Mouse (Mus musculus) cerebellum, postnatal 14 days (tissue): ENCODE results near the gene Smug1.

Experiments
- DNase-seq, 2 experiments: peaks; one replicate each; pipeline ENCODE4 v3.0.0; 2021; ENCODE audit warnings: mixed read lengths in 2 of 2

The Smug1 gene

GRCm38 (mm10) chr15:103167042-103167615 is at the start of gene Smug1:
Smug1 (minus strand) TSS chr15:103167092.
- no peak for DNase-seq

DNA sequence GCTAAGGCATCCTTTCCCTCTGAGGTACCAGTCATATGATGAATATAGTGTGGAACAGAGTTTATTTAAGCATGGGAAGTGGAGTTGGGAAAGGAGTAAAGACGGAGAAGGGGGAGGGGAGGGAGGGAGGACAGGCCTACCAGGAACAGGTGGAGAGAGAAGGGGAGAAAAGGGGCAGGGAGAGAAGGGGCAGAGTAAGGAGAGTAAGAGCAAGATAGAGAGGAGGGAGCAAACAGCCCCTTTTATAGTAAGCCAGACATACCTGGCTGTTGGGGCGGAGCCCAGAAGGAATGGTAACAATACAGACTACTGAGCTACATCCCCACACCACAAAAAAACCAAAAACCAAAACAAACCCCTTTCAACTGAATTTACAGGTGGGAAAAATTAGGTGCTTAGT is 49.2 kb upstream of the Smug1 start:
- DNase-seq = no peak

DNA sequence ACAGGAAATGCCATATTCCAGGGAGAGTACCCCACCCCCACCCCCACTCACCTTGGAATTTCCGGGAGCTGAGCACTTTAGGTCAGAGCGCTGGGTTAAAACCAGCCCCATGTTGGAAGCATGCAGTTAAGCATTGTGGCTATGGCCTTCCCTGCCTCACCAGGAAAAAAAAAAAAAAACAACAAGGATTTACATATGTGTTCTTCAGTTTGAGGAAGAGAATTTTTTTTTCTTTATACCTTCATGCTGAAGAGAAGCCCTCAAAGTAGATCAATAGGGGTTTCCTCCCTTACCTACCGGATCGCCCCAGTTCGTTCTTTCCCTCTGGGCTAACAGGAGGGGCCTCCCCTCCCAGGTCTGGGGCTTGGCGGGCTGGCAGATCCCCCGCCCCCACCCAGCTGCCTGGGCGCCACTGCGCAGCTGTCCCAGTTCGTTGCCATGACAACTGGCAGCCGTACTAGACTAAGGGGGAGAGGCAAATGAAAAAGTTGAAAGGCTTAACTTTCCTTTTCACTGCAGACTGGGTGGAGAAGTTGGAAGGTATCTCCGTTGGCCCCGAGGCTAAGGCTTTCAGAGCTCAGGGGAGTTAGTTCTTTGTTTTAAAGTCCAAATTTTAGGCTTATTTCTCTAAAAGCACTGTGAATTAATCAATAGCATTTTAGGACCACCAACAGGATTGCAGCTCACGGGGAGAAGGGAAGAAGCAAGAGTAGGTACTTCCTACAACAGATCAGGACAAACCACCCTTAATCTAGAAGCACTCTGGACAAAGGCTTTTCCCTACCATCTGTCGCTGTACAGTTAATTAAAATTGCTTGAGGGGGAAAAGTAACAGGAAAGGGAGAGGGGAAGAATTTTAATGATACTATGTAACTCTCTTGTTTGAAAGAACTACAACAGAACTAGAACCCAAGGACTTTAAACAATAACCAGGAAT is 48.3 kb upstream of the Smug1 start:
- peak; percentile 72 to 80 for DNase-seq

DNA sequence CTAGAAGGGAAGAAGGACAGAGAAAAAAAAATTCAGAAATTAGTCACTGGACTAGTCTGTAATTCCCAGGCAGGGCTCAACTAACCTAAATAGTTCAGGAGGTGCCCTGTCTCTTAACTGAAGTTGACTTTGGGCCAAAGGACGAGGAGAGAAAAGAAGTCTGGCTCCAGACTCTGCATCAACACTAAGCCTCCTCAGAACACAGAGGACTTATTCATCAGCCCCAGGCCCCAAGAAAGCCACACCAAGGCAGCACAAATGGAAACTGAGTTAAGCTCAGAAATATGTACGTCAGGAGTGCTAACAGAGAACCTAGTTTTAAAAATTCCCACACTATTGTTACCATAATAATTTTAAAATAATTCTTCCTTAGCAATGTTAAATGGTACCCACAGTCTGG is 47.3 kb upstream of the Smug1 start:
- DNase-seq = no peak

GRCm38 (mm10) chr15:103205156-103205555 is 38.3 kb upstream of the Smug1 start:
- DNase-seq = no peak

GRCm38 (mm10) chr15:103202088-103202793 is 35.3 kb upstream of the Smug1 start:
- no peak for DNase-seq

GRCm38 (mm10) chr15:103197785-103198184 is 30.9 kb upstream of the Smug1 start:
- DNase-seq = no peak

DNA sequence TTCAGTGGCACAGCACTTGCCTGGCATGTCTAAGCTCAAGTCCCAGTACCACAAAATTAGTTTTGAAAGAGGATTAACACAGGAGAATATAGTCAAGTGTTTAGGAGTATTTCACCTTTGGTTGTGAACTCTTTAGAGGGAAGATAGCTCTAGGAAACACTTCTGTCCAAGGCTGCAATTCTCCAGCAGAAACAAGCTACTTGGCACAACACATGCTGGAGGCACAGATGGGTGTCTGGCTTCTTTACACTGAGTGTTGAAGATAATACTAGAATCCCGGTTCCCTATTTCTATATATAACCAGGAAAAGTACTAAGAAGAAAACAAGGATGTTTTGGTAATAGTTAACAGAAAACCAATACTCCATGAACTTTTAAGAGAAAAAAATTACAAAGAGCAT is 29.9 kb upstream of the Smug1 start:
- no peak for DNase-seq

DNA sequence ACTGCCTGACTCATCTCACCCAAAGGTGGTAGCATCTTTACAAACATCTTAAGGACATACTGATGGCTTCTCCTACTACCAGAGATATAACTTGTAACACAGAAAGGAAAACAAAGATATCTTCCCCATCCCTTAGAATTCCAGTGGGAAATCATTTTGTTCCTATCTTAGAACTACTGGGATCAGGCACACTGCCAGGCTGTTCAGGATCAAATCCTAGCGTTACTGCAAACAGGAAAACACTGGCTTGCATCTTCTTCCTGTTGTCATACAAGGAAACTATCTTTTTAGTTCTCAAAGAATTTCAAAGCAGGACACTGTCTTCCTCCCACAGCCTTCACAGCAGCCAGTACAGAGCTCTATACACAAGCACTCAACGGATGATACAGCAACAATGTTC is 26.7 kb upstream of the Smug1 start:
- no peak for DNase-seq

- DNase-seq = peak; percentile 67 to 85
These were observed 23.9 kb upstream of the Smug1 start for GRCm38 (mm10) chr15:103190531-103191462.

- DNase-seq = no peak
These were observed 23.2 kb upstream of the Smug1 start for GRCm38 (mm10) chr15:103190083-103190482.

DNA sequence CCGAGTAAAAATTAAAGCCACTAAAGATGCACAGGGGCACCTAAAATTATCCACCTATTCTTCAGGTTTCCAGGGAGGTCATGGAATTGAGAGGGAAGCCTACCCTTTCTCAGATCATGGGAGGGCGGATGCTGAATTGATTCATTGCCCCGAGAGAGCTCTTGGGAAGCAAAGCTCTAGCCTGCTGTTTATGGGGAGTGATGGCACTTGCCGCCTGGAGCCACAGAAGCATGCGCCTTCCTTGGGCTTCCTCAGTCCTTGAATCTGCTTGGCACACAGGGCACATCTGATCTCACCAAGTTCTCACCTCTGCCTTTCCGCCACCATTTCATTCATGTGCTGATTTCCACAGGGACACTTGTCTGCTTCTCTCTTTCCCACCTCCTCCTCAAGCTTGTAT is 20.9 kb upstream of the Smug1 start:
- no peak for DNase-seq

DNA sequence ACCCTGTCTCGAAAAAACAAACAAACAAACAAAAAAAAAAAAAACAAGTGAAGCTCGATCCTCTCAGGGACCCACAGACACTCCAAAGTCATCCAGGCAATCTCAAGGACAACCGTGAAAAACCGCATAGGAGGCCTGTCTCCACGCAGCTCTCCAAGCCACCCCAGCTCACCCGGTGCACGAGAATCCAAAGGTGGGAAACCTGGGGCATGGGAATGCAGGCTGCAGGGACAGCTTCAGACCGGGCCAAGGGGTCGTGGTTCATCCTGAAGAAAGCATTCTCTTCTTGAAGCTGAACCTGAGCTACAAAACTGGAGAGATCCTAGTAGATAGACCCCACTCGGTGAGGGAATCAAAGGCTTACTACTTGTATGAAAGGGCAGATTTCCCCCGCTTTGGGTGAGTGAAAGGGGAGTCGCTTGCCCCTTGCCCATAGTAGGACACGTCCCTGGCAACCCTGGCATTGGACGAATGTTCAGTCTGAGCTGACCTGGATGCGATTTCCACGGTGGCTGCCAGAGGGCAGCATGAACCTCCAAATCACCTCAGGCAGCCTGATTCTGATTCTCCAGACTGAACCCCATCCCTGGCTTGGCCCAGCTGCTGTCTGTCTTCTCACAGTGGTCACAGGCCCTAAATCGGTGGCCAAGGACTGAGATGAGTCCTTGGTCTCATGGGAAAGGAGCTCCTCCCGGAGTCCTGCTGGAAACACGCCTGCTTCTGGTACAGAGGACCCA is 18.7 kb upstream of the Smug1 start:
- peak; percentile 81 to 84 for DNase-seq

DNA sequence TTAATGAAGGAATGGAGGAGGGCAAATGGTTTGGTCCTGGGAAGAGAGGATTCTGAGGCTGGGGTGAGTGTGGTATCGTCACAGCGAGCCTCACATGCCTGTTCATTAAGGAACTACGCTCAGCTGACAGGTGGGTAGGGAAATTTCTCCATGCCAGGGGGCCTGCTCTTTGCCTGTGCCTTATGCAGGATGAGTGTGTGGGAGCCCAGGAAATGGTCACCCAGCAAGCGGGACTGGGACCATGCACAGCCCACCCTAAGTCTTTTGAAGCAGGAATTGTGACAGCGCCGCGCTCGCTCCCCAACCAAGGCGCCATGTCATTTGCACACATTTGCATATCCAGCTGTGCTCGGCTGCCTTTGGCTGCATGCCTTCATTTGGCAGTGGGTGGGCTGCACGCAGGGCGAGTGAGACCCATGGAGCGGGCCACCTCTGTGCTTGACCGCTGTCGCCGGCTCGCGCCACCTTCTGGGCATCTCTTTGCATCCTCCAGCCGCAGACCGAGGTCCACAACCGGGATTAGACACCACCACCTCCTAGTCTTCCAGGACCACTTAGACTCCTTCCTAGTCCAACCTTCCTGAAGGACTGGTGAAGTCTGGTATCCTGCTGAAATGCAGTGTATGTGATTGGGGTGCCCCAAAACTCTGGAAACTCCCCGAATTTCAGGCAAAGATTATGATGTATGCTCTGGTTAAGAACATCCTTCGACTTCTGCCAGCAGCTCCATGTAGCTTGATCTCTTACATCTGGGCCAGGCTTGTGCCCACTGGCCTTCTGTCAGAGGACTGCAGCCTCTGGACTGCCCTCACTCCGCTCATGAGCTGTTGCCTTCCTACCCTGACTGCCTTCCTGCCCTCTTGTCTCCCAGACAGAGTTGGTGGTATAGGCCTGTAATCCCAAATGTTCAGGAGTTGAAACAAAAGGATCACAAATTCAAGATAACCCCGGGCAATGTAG is 17.0 kb upstream of the Smug1 start:
- peak; percentile 44 to 51 for DNase-seq

DNA sequence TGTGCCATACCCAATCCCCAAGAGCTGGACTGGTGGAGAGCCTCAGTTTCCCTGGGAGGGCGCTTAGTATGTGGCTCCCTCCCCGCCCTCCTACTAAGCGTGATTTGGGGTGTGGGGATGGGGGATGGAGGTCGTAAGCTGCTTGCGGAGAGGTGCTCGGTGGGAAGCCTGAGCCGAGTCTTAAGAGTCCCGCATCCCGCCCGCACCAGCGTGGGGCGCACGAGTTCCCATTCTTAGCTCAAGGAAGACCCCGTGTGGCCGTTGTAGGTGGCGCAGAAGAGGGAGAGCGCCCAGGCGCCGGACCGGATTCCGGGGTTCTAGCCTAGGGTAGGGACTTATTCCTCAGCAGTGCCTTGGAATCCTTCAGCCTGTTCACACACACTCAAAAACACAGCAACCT is 16.2 kb upstream of the Smug1 start:
- peak; percentile 63 to 77 for DNase-seq

DNA sequence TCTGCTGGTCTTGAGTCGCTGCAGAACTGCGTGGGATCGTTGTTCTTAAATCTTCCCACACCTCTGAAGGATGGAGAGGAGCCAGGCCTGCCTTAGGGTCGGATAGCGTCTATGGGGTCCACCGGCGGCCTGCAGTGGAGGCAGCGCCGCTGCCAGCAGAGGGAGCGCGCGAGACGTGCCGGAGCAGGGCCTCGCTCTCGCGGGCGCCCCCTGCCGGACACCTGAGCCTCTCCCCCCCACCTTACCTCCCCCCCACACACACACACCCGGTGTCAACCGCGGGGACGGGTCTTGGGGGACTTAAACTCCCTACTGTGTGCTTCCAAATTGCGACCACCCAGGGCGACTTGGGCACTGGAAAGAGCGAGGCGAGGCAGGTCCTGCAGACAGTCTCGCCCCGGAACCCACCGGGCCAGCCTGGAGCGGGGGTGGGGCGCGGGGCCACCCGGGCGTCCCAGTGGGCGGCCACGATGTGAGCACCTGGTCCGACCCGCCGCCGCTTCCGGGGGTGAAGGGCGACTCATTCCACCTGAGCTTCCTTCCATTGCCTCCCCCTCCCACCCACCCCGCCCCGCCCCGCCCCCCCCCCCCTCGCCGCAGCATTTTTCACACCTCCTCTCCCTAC is 15.4 kb upstream of the Smug1 start:
- DNase-seq = peak; percentile 87 to 94

- DNase-seq = no peak
These were observed 13.5 kb upstream of the Smug1 start for GRCm38 (mm10) chr15:103180406-103180805.

GRCm38 (mm10) chr15:103178767-103179166 is 11.9 kb upstream of the Smug1 start:
- DNase-seq = no peak

GRCm38 (mm10) chr15:103178137-103178536 is 11.2 kb upstream of the Smug1 start:
- DNase-seq = peak; percentile 50 to 60

GRCm38 (mm10) chr15:103177611-103178041 is 10.7 kb upstream of the Smug1 start:
- no peak for DNase-seq
